Mouse (Mus musculus) kidney, embryonic 14.5 days (tissue): Measurements from ENCODE around the gene Cd52. TPM values are rescaled to one million over a fixed set of nuclear protein-coding genes. Genes with fewer than 3 reads are reported as not detected.

Source experiments
- ATAC-seq: fragments of 200-750 bp; cut with Nextera tagmentation; 2 replicates; pipeline ENCODE4 v1.8.0; 2017; ENCODE audit warnings: moderate number of reproducible peaks, mild to moderate bottlenecking, moderate TSS enrichment, moderate library complexity; ENCODE audit not compliant: low FRiP score, low TSS enrichment
- H3K27ac ChIP-seq: fragments of 300-500 bp; sonication (generic); 2 replicates; pipeline ENCODE4 v1.5.1; 2014; ENCODE audit warnings: low read depth, mild to moderate bottlenecking, low read length, moderate library complexity, mixed read lengths
- H3K27me3 ChIP-seq: fragments of 300-500 bp; sonication (generic); 2 replicates; pipeline ENCODE4 v1.6.1; 2014; ENCODE audit warnings: mild to moderate bottlenecking, low read length; ENCODE audit not compliant: control insufficient read depth, insufficient read depth
- H3K36me3 ChIP-seq: fragments of 300-500 bp; sonication (generic); 2 replicates; pipeline ENCODE4 v1.6.1; 2014; ENCODE audit warnings: low read length, mixed read lengths; ENCODE audit not compliant: control insufficient read depth, insufficient read depth
- H3K4me1 ChIP-seq: fragments of 300-500 bp; sonication (generic); 2 replicates; pipeline ENCODE4 v1.6.1; 2014; ENCODE audit warnings: low read length, mixed read lengths; ENCODE audit not compliant: control insufficient read depth, insufficient read depth
- H3K4me2 ChIP-seq: fragments of 300-500 bp; sonication (generic); replicated peaks from 2 replicates; pipeline ENCODE4 v1.6.1; 2014; ENCODE audit warnings: low read depth, mild to moderate bottlenecking, low read length
- H3K4me3 ChIP-seq: fragments of 300-500 bp; sonication (generic); 2 replicates; pipeline ENCODE4 v1.5.1; 2014; ENCODE audit warnings: mild to moderate bottlenecking, low read length
- H3K9ac ChIP-seq: fragments of 300-500 bp; sonication (generic); 2 replicates; pipeline ENCODE4 v1.6.1; 2014; ENCODE audit warnings: low read depth, mild to moderate bottlenecking, low read length, moderate library complexity
- H3K9me3 ChIP-seq: fragments of 300-500 bp; sonication (generic); 2 replicates; pipeline ENCODE4 v1.6.1; 2016; ENCODE audit warnings: low read length; ENCODE audit not compliant: control insufficient read depth
- WGBS: fragments of 180-500 bp; shearing (Covaris S2); extraction: QIAGEN DNeasy Blood & Tissue Kit; methylation state at CpG from one replicate; pipeline ENCODE4 v1.1.7; 2014; 5-methylcytosine and 5-hydroxymethylcytosine counted together
- polyA plus RNA-seq: library from polyadenylated mRNA; unstranded; fragments of >200 nt; fragmentation: Nextera tagmentation; extraction: Ambion mirVana; gene quantifications from 2 replicates; pipeline ENCODE4 v1.2.1, GENCODE M21; 2014

Cd52 gene
- polyA plus RNA-seq, 1 experiment from 2014 or later = 8.9 TPM

- Histone ChIP-seq H3K9ac (no peak overlapping the region), H3K27me3 (no peaks in the 10 kb centered on the region), H3K4me1 (0 out of 2 replicates have a peak, but pooled peaks cover 11% of the 10 kb centered on the region), H3K4me3 (no peak overlapping the region), H3K4me2 (no peak overlapping the region), H3K9me3 (no peaks in the 10 kb centered on the region), H3K27ac (no peak overlapping the region), H3K36me3 (0 out of 2 replicates have a peak, but pooled peaks cover 5% of the 10 kb centered on the region)
- ATAC-seq = no peak
- WGBS = 45% methylated on average over 4 of the region's 4 CpGs
Measured at GRCm38 (mm10) chr4:134121571-134121970, 26.7 kb upstream of the Cd52 start.

GRCm38 (mm10) chr4:134120916-134121315 lies 26.0 kb upstream of the Cd52 start:
- no peak overlapping the region for H3K9ac ChIP-seq
- no peak for ATAC-seq
- H3K27ac ChIP-seq = no peak overlapping the region
- H3K4me2 ChIP-seq = no peak overlapping the region
- H3K36me3 ChIP-seq = no peaks in the 10 kb centered on the region
- WGBS = 84% methylated on average over 4 of the region's 4 CpGs
- H3K9me3 ChIP-seq = no peaks in the 10 kb centered on the region
- no peak overlapping the region for H3K4me3 ChIP-seq
- no peaks in the 10 kb centered on the region for H3K27me3 ChIP-seq
- 0 out of 2 replicates have a peak, but pooled peaks cover 10% of the 10 kb centered on the region for H3K4me1 ChIP-seq

GRCm38 (mm10) chr4:134120192-134120805 lies 25.4 kb upstream of the Cd52 start:
- Histone ChIP-seq H3K9me3 (no peaks in the 10 kb centered on the region), H3K27ac (no peak overlapping the region), H3K4me2 (no peak overlapping the region), H3K36me3 (no peaks in the 10 kb centered on the region), H3K27me3 (no peaks in the 10 kb centered on the region), H3K4me1 (0 out of 2 replicates have a peak, but pooled peaks cover 10% of the 10 kb centered on the region), H3K9ac (no peak overlapping the region), H3K4me3 (no peak overlapping the region)
- WGBS = 67% methylated on average over 6 of the region's 6 CpGs
- ATAC-seq = no peak

- no peak overlapping the region for H3K9ac ChIP-seq
- no peak for ATAC-seq
- H3K4me3 ChIP-seq = no peak overlapping the region
- no peaks in the 10 kb centered on the region for H3K9me3 ChIP-seq
- H3K27me3 ChIP-seq = no peaks in the 10 kb centered on the region
- no peak overlapping the region for H3K27ac ChIP-seq
- H3K4me2 ChIP-seq = no peak overlapping the region
- H3K4me1 ChIP-seq = 0 out of 2 replicates have a peak, but pooled peaks cover 10% of the 10 kb centered on the region
- WGBS = 70% methylated on average over 9 of the region's 9 CpGs
- H3K36me3 ChIP-seq = no peaks in the 10 kb centered on the region
Measured at GRCm38 (mm10) chr4:134119644-134120043, 24.8 kb upstream of the Cd52 start.

- H3K4me2 ChIP-seq = no peak overlapping the region
- no peak overlapping the region for H3K27ac ChIP-seq
- H3K9ac ChIP-seq = no peak overlapping the region
- H3K27me3 ChIP-seq = no peaks in the 10 kb centered on the region
- H3K4me3 ChIP-seq = no peak overlapping the region
- ATAC-seq = no peak
- no peaks in the 10 kb centered on the region for H3K36me3 ChIP-seq
- 0 out of 2 replicates have a peak, but pooled peaks cover 10% of the 10 kb centered on the region for H3K4me1 ChIP-seq
- WGBS = 68% methylated on average over 5 of the region's 5 CpGs
- no peaks in the 10 kb centered on the region for H3K9me3 ChIP-seq
Measured at GRCm38 (mm10) chr4:134119042-134119441, 24.2 kb upstream of the Cd52 start.

GRCm38 (mm10) chr4:134118126-134118800 lies 23.4 kb upstream of the Cd52 start:
- Histone ChIP-seq H3K9me3 (no peaks in the 10 kb centered on the region), H3K9ac (no peak overlapping the region), H3K4me3 (no peak overlapping the region), H3K27me3 (no peaks in the 10 kb centered on the region), H3K27ac (no peak overlapping the region), H3K4me1 (peaks cover 15% of the 10 kb centered on the region; the same call in 1 of the 2 replicates), H3K36me3 (no peaks in the 10 kb centered on the region), H3K4me2 (no peak overlapping the region)
- ATAC-seq = no peak
- WGBS = 75% methylated on average over 14 of the region's 14 CpGs

GRCm38 (mm10) chr4:134117012-134117411 lies 22.1 kb upstream of the Cd52 start:
- no peak for ATAC-seq
- H3K4me1 ChIP-seq = peaks cover 11% of the 10 kb centered on the region; the same call in 1 of the 2 replicates

GRCm38 (mm10) chr4:134116501-134116900 lies 21.6 kb upstream of the Cd52 start:
- H3K4me1 ChIP-seq = peaks cover 11% of the 10 kb centered on the region; the same call in 1 of the 2 replicates
- no peaks in the 10 kb centered on the region for H3K9me3 ChIP-seq
- WGBS = 73% methylated on average over 2 of the region's 2 CpGs
- ATAC-seq = no peak
- no peak overlapping the region for H3K4me3 ChIP-seq
- no peaks in the 10 kb centered on the region for H3K27me3 ChIP-seq
- no peak overlapping the region for H3K9ac ChIP-seq
- no peak overlapping the region for H3K27ac ChIP-seq
- no peak overlapping the region for H3K4me2 ChIP-seq
- no peaks in the 10 kb centered on the region for H3K36me3 ChIP-seq

More at GRCm38 (mm10) chr4:134117012-134117411, 22.1 kb upstream of the Cd52 start:
- no peaks in the 10 kb centered on the region for H3K9me3 ChIP-seq
- H3K9ac ChIP-seq = no peak overlapping the region
- WGBS = 76% methylated on average over 8 of the region's 8 CpGs
- H3K36me3 ChIP-seq = no peaks in the 10 kb centered on the region
- no peak overlapping the region for H3K4me2 ChIP-seq
- H3K27ac ChIP-seq = no peak overlapping the region
- H3K27me3 ChIP-seq = no peaks in the 10 kb centered on the region
- no peak overlapping the region for H3K4me3 ChIP-seq
